Mouse (Mus musculus) large intestine, adult 2 months (tissue): ENCODE measurements around the gene Lyrm4. TPM values are rescaled to one million over a fixed set of nuclear protein-coding genes. Genes with fewer than 3 reads are reported as not detected.

Experiments
- DNase-seq: peaks from one replicate; pipeline ENCODE4 v3.0.0-alpha.2; 2012; ENCODE audit warnings: low read depth, low spot score
- WGBS: fragments of 180-500 bp; shearing (Covaris S2); methylation state at CpG from one replicate; pipeline ENCODE4 v1.1.7; 2018; 5-methylcytosine and 5-hydroxymethylcytosine counted together
- polyA plus RNA-seq: library from polyadenylated mRNA; depleted of rRNA; stranded (reverse); fragments of >200 nt; gene quantifications from 2 replicates; pipeline ENCODE4 v1.2.3, GENCODE M21; 2012; rRNA removed

Lyrm4 gene
- 3.6 and 4.2 TPM in 2 replicates for polyA plus RNA-seq

GRCm38 (mm10) chr13:36117143-36118014 lies at the start of gene Lyrm4, which contains the start of gene Fars2:
Gene Lyrm4 (minus strand): TSS chr13:36117526.
Gene Fars2 (plus strand): TSS chr13:36117412.
- DNase-seq: peak; percentile 88
- WGBS: under 1% methylated on average over 75 of the region's 75 CpGs

- 73% methylated on average over 1 of the region's 1 CpGs for WGBS
- DNase-seq: no peak
Observed at GRCm38 (mm10) chr13:36163898-36164297, 46.6 kb upstream of the Lyrm4 start.

- WGBS: 69% methylated on average over 5 of the region's 5 CpGs
- no peak for DNase-seq
Observed at GRCm38 (mm10) chr13:36163411-36163810, 46.1 kb upstream of the Lyrm4 start.

GRCm38 (mm10) chr13:36156340-36156931 lies 39.1 kb upstream of the Lyrm4 start:
- WGBS: 92% methylated on average over 7 of the region's 7 CpGs
- no peak for DNase-seq

GRCm38 (mm10) chr13:36152728-36153498 lies 35.6 kb upstream of the Lyrm4 start:
- WGBS: 59% methylated on average over 5 of the region's 5 CpGs
- no peak for DNase-seq

- WGBS: 26% methylated on average over 5 of the region's 5 CpGs
- no peak for DNase-seq
Observed at GRCm38 (mm10) chr13:36150272-36150671, 32.9 kb upstream of the Lyrm4 start.

GRCm38 (mm10) chr13:36149175-36149939 lies 32.0 kb upstream of the Lyrm4 start:
- WGBS: 17% methylated on average over 6 of the region's 6 CpGs
- peak; percentile 53 for DNase-seq

- no peak for DNase-seq
- 51% methylated on average over 1 of the region's 1 CpGs for WGBS
Observed at GRCm38 (mm10) chr13:36145601-36146000, 28.3 kb upstream of the Lyrm4 start.

GRCm38 (mm10) chr13:36140247-36141016 lies 23.1 kb upstream of the Lyrm4 start:
- no peak for DNase-seq
- WGBS: 36% methylated on average over 5 of the region's 5 CpGs

- DNase-seq: no peak
- 33% methylated on average over 5 of the region's 5 CpGs for WGBS
Observed at GRCm38 (mm10) chr13:36139703-36140102, 22.4 kb upstream of the Lyrm4 start.

GRCm38 (mm10) chr13:36131992-36132649 lies 14.8 kb upstream of the Lyrm4 start:
- no peak for DNase-seq
- 88% methylated on average over 4 of the region's 5 CpGs for WGBS

- WGBS: 92% methylated on average over 5 of the region's 5 CpGs
- DNase-seq: no peak
Observed at GRCm38 (mm10) chr13:36131401-36131800, 14.1 kb upstream of the Lyrm4 start.

GRCm38 (mm10) chr13:36129360-36130054 lies 12.2 kb upstream of the Lyrm4 start:
- DNase-seq: no peak
- 97% methylated on average over 2 of the region's 2 CpGs for WGBS

- no peak for DNase-seq
Observed at GRCm38 (mm10) chr13:36120606-36121005, 3.3 kb upstream of the Lyrm4 start.

- DNase-seq: no peak
- WGBS: 82% methylated on average over 4 of the region's 4 CpGs
Observed at GRCm38 (mm10) chr13:36119684-36120083, 2.4 kb upstream of the Lyrm4 start.

- no peak for DNase-seq
- WGBS: 5% methylated on average over 21 of the region's 21 CpGs
Observed at GRCm38 (mm10) chr13:36116520-36117142, 695 bp downstream of the Lyrm4 start.

- WGBS: 90% methylated on average over 5 of the region's 5 CpGs
- DNase-seq: no peak
Observed at GRCm38 (mm10) chr13:36113181-36113580, 4.1 kb downstream of the Lyrm4 start.
